8 mouse cellular contexts compared by ENCODE assay signal in genomic region chrX:143482866-143483265, GRCm38 (mm10). TPM values are rescaled to one million over a fixed set of nuclear protein-coding genes. Genes with fewer than 3 reads are reported as not detected.
DNase-seq lines count a peak whose midpoint lies in the region; ATAC-seq lines count a peak whose summit lies in the region.
"Had no signal": no experiment of that assay in that cellular context is flagged by ENCODE, and none has a peak within 500 bp of the region (broad histone marks: within the 10 kb centered on the region; RNA-seq: fewer than 3 reads in every experiment).

No protein-coding gene starts in this region.

- WGBS in limb, embryonic 10.5 days = 84% methylated on average over 3 of the region's 3 CpGs
- WGBS in midbrain, embryonic 12.5 days = 83% methylated on average over 3 of the region's 3 CpGs

- H3K4me1 ChIP-seq in limb, embryonic 10.5 days = no peaks in the 10 kb centered on the region
- H3K4me1 ChIP-seq in midbrain, embryonic 12.5 days = no peaks in the 10 kb centered on the region

- no peak overlapping the region for H3K9ac ChIP-seq in midbrain, embryonic 12.5 days (replicated peaks)

- peaks cover 2% of the 10 kb centered on the region; the same call in 1 of the 2 replicates for H3K9me3 ChIP-seq in limb, embryonic 10.5 days (replicated peaks)
- H3K9me3 ChIP-seq in midbrain, embryonic 12.5 days = no peaks in the 10 kb centered on the region

- H3K4me3 ChIP-seq in limb, embryonic 10.5 days = no peak overlapping the region
- no peak overlapping the region for H3K4me3 ChIP-seq in midbrain, embryonic 12.5 days

- ATAC-seq in erythroid progenitor cell, adult 5-6 weeks (replicated peaks; ENCODE audit: low FRiP score, poor library complexity, severe bottlenecking) = peak; percentile 100
- ATAC-seq in midbrain, embryonic 12.5 days (ENCODE audit: low FRiP score, low read depth) = peak; percentile 100

- no peak overlapping the region for H3K4me2 ChIP-seq in midbrain, embryonic 12.5 days (replicated peaks)

- H3K36me3 ChIP-seq in limb, embryonic 10.5 days = no peaks in the 10 kb centered on the region
- H3K36me3 ChIP-seq in midbrain, embryonic 12.5 days = no peaks in the 10 kb centered on the region

- peaks cover 22% of the 10 kb centered on the region; the same call in 1 of the 2 replicates for H3K27me3 ChIP-seq in limb, embryonic 10.5 days (ENCODE audit: low read depth, poor library complexity, severe bottlenecking)
- H3K27me3 ChIP-seq in midbrain, embryonic 12.5 days = no peaks in the 10 kb centered on the region

- peak; percentile 87 for DNase-seq in adrenal gland, postnatal 25 days
- DNase-seq in heart, adult 9 months (ENCODE audit: low spot score in 2 of 2) = peak; percentile 100
- peak; percentile 88 to 98 for DNase-seq in kidney, adult 8-10 months
- DNase-seq in limb, embryonic 10.5 days (ENCODE audit: low spot score) = peak; percentile 100
- DNase-seq in skeletal muscle tissue, adult 2 months (ENCODE audit: low read depth, low spot score) = peak; percentile 100

- H3K27ac ChIP-seq in limb, embryonic 10.5 days = no peak overlapping the region
- no peak overlapping the region for H3K27ac ChIP-seq in midbrain, embryonic 12.5 days (replicated peaks)

RNA-seq across cellular contexts. Expression of gene Pak3, which starts 35.5 kb away (rescaled TPM):
- 18.3 and 19.6 TPM in 2 replicates for total RNA-seq in adrenal gland, postnatal 25 days (2021)
- total RNA-seq in erythroid progenitor cell, adult 5-6 weeks (2015; ENCODE audit: low replicate concordance) = not detected in 2 replicates
- total RNA-seq in erythroid progenitor cell, adult 5-6 weeks (2017; ENCODE audit: low replicate concordance) = not detected in 2 replicates
- 6.1 and 8.0 TPM in 2 replicates for polyA plus RNA-seq in limb, embryonic 10.5 days (2016; fragmentation: Nextera tagmentation; extraction: Ambion mirVana)
- polyA plus RNA-seq in midbrain, embryonic 12.5 days (2016; fragmentation: Nextera tagmentation; extraction: Ambion mirVana) = 120 TPM in 2 replicates
- polyA plus RNA-seq: small intestine, adult 2 months had no signal

Comparison
In these comparisons a context has a peak if more than half of its experiments do, and no peak if none do; other contexts are left out.
1. RNA of gene Pak3, which starts 35.5 kb away (total RNA-seq): 18.3 to 19.6 TPM in adrenal gland, postnatal 25 days; not detected in erythroid progenitor cell, adult 5-6 weeks; every median in the first group is over 10 times any median in the second.
2. Peak in every context shown above with its lines, with median percentiles within 50 percentile points of each other: DNase-seq.